Mouse (Mus musculus) CH12.LX (cell line): Measurements from ENCODE around the gene Btbd3. TPM values are rescaled to one million over a fixed set of nuclear protein-coding genes. Genes with fewer than 3 reads are reported as not detected.

Experiments
- DNase-seq: peaks from one replicate; pipeline ENCODE4 v3.0.0-alpha.2; 2013; ENCODE audit errors: extremely low read depth
- H3K27ac ChIP-seq: 2 replicates; pipeline ENCODE4 v1.5.1; 2012; ENCODE audit warnings: low read depth, mild to moderate bottlenecking, control low read depth, moderate library complexity; ENCODE audit not compliant: insufficient read depth
- H3K27me3 ChIP-seq: replicated peaks from 2 replicates; pipeline ENCODE3; 2012; ENCODE audit warnings: inconsistent platforms
- H3K36me3 ChIP-seq, 2 experiments: replicated peaks in 1 of 2; 2 replicates each; pipeline versions ENCODE3 to v1.6.1; 2012; ENCODE audit warnings: inconsistent platforms in 1 of 2, low read length in 1 of 2, mild to moderate bottlenecking in 1 of 2, mixed read lengths in 1 of 2, moderate library complexity in 1 of 2; ENCODE audit not compliant: control insufficient read depth in 1 of 2, insufficient read depth in 1 of 2
- H3K4me1 ChIP-seq, 2 experiments: 2 replicates each; pipeline ENCODE4 v1.6.1; 2012; ENCODE audit warnings: inconsistent platforms in 1 of 2, moderate library complexity in 1 of 2; ENCODE audit not compliant: insufficient read depth in 2 of 2, control insufficient read depth in 1 of 2
- H3K4me2 ChIP-seq: 2 replicates; pipeline ENCODE4 v1.6.1; 2012; ENCODE audit warnings: low read depth, mild to moderate bottlenecking, control low read depth; ENCODE audit not compliant: poor library complexity, insufficient read depth, severe bottlenecking
- H3K4me3 ChIP-seq, 3 experiments: fragments of 150-350 bp in 1 of 3; sonication (generic) in 1 of 3; replicated peaks in 1 of 3; 2 replicates each; pipeline versions ENCODE3 to v1.5.1; 2011 to 2012; ENCODE audit warnings: low read depth in 2 of 3, low read length in 2 of 3, mild to moderate bottlenecking in 2 of 3, moderate library complexity in 2 of 3, control low read depth in 1 of 3, improper control_type of control experiment in 1 of 3, inconsistent platforms in 1 of 3, mixed read lengths in 1 of 3; ENCODE audit not compliant: poor library complexity in 1 of 3
- H3K79me2 ChIP-seq: replicated peaks from 2 replicates; pipeline ENCODE4 v1.6.1; 2012; ENCODE audit warnings: mild to moderate bottlenecking, moderate library complexity; ENCODE audit not compliant: control insufficient read depth, poor library complexity, insufficient read depth, severe bottlenecking; ENCODE audit errors: extremely low read depth
- H3K9ac ChIP-seq: 2 replicates; pipeline ENCODE4 v1.6.1; 2012; ENCODE audit warnings: low read depth, mild to moderate bottlenecking, control low read depth, moderate library complexity; ENCODE audit not compliant: insufficient read depth
- H3K9me3 ChIP-seq: replicated peaks from 2 replicates; pipeline ENCODE3; 2012; ENCODE audit warnings: low read length, inconsistent platforms, mixed read lengths
- CHD1 ChIP-seq: IDR thresholded peaks from 2 replicates; pipeline ENCODE4 v1.6.1; 2012; ENCODE audit warnings: low read depth, low read length, improper control_type of control experiment, inconsistent platforms
- ELF1 ChIP-seq: IDR thresholded peaks from 2 replicates; pipeline ENCODE4 v1.6.1; 2014; ENCODE audit warnings: low read depth, mild to moderate bottlenecking, inconsistent platforms, low read length, improper control_type of control experiment
- GABPA ChIP-seq: IDR thresholded peaks from 2 replicates; pipeline ENCODE4 v1.6.1; 2012; ENCODE audit warnings: low read depth, low read length, improper control_type of control experiment, inconsistent platforms; ENCODE audit not compliant: insufficient replicate concordance
- HCFC1 ChIP-seq: IDR thresholded peaks from 2 replicates; pipeline ENCODE4 v1.6.1; 2012; ENCODE audit warnings: low read depth, mild to moderate bottlenecking, inconsistent platforms, low read length, improper control_type of control experiment
- JUN ChIP-seq: IDR thresholded peaks from 2 replicates; pipeline ENCODE4 v1.6.1; 2011; ENCODE audit warnings: low read depth, mild to moderate bottlenecking, low read length, improper control_type of control experiment, moderate library complexity; ENCODE audit not compliant: insufficient read depth
- MAX ChIP-seq: IDR thresholded peaks from 2 replicates; pipeline ENCODE4 v1.6.1; 2011; ENCODE audit warnings: low read length, improper control_type of control experiment
- MEF2A ChIP-seq: IDR thresholded peaks from 2 replicates; pipeline ENCODE4 v1.6.1; 2014; ENCODE audit warnings: low read depth, mild to moderate bottlenecking, inconsistent platforms, low read length, improper control_type of control experiment, borderline replicate concordance
- MXI1 ChIP-seq: IDR thresholded peaks from 2 replicates; pipeline ENCODE4 v1.6.1; 2011; ENCODE audit warnings: mild to moderate bottlenecking, low read depth, low read length, improper control_type of control experiment
- MYC ChIP-seq: IDR thresholded peaks from 2 replicates; pipeline ENCODE4 v1.6.1; 2011; ENCODE audit warnings: low read depth, mild to moderate bottlenecking, improper control_type of control experiment, low read length
- NELFE ChIP-seq: IDR thresholded peaks from 2 replicates; pipeline ENCODE4 v1.6.1; 2011; ENCODE audit warnings: low read depth, low read length, improper control_type of control experiment
- PAX5 ChIP-seq: IDR thresholded peaks from 2 replicates; pipeline ENCODE4 v1.6.1; 2012; ENCODE audit warnings: low read length, inconsistent platforms, mixed read lengths
- POLR2A ChIP-seq: IDR thresholded peaks from 2 replicates; pipeline ENCODE4 v1.6.1; 2011; ENCODE audit warnings: low read depth, mild to moderate bottlenecking, improper control_type of control experiment, low read length
- POLR2AphosphoS2 ChIP-seq: IDR thresholded peaks from 2 replicates; pipeline ENCODE4 v1.6.1; 2011; ENCODE audit warnings: low read depth, low read length, improper control_type of control experiment
- RAD21 ChIP-seq: IDR thresholded peaks from 2 replicates; pipeline ENCODE4 v1.6.1; 2011; ENCODE audit warnings: low read depth, mild to moderate bottlenecking, low read length, improper control_type of control experiment, moderate library complexity
- RCOR1 ChIP-seq: conservative IDR thresholded peaks from 2 replicates; pipeline ENCODE4 v1.6.1; 2012; ENCODE audit warnings: low read depth, mild to moderate bottlenecking, inconsistent platforms, low read length, improper control_type of control experiment
- SIN3A ChIP-seq: IDR thresholded peaks from 2 replicates; pipeline ENCODE4 v1.6.1; 2012; ENCODE audit warnings: low read length, improper control_type of control experiment, inconsistent platforms
- SMC3 ChIP-seq: IDR thresholded peaks from 2 replicates; pipeline ENCODE4 v1.6.1; 2011; ENCODE audit warnings: low read depth, low read length, improper control_type of control experiment
- ZKSCAN1 ChIP-seq: IDR thresholded peaks from 2 replicates; pipeline ENCODE4 v1.6.1; 2012; ENCODE audit warnings: low read depth, inconsistent platforms, low read length, improper control_type of control experiment, borderline replicate concordance
- ZNF384 ChIP-seq: IDR thresholded peaks from 2 replicates; pipeline ENCODE4 v1.6.1; 2012; ENCODE audit warnings: low read depth, low read length, improper control_type of control experiment, inconsistent platforms
- dilution Hi-C: fragments of 300-500 bp; cut with MboI; formaldehyde crosslinking; loops from 2 replicates; pipeline ENCODE4 v1.14.3; 2020; ENCODE audit warnings: low sequenced_read_pairs; ENCODE audit not compliant: extremely low pct_unique_long_range_greater_than_20kb, extremely low pct_ligation_motif_present
- in situ Hi-C: fragments of 300-500 bp; cut with MboI; formaldehyde crosslinking; loops from 3 replicates; pipeline ENCODE4 v1.14.3; 2019; ENCODE audit warnings: low sequenced_read_pairs, low pct_ligation_motif_present, low pct_unique_long_range_greater_than_20kb, mixed read lengths
- polyA plus RNA-seq: library from polyadenylated mRNA; unstranded; fragments of >175 nt; gene quantifications from 2 replicates; pipeline ENCODE4 v1.2.1, GENCODE M21; 2012; ENCODE audit warnings: low read depth; ENCODE audit not compliant: insufficient read length
- total RNA-seq, 2 experiments: library from RNA; depleted of rRNA; stranded (reverse); fragments of 300-350 nt in 1 of 2; fragments of >200 nt in 1 of 2; gene quantifications; 2 replicates each; pipeline ENCODE4 v1.2.3; 2012 to 2014

Gene Btbd3
- total and polyA plus RNA-seq, 3 experiments: not detected

- H3K27ac ChIP-seq: no peak overlapping the region
- dilution Hi-C loops (no loop called here), in situ Hi-C loops (no loop called here)
- H3K79me2 ChIP-seq: no peaks in the 10 kb centered on the region
- peaks cover 28% of the 10 kb centered on the region for H3K9me3 ChIP-seq
- no peaks in the 10 kb centered on the region for H3K36me3 ChIP-seq
- H3K27me3 ChIP-seq: no peaks in the 10 kb centered on the region
- H3K4me3 ChIP-seq: no peak overlapping the region
- TF ChIP-seq MEF2A (no peak), RCOR1 (no peak), ELF1 (no peak), HCFC1 (no peak), POLR2AphosphoS2 (no peak), JUN (no peak), POLR2A (no peak), RAD21 (no peak), ZKSCAN1 (no peak), SMC3 (no peak), ZNF384 (no peak), GABPA (no peak), MAX (no peak), MYC (no peak), NELFE (no peak)
- no peak for DNase-seq
- no peak overlapping the region for H3K9ac ChIP-seq
- H3K4me1 ChIP-seq: no peaks in the 10 kb centered on the region
- H3K4me2 ChIP-seq: no peak overlapping the region
Measured at GRCm38 (mm10) chr2:138247986-138248385, 8.4 kb upstream of the Btbd3 start.

DNA sequence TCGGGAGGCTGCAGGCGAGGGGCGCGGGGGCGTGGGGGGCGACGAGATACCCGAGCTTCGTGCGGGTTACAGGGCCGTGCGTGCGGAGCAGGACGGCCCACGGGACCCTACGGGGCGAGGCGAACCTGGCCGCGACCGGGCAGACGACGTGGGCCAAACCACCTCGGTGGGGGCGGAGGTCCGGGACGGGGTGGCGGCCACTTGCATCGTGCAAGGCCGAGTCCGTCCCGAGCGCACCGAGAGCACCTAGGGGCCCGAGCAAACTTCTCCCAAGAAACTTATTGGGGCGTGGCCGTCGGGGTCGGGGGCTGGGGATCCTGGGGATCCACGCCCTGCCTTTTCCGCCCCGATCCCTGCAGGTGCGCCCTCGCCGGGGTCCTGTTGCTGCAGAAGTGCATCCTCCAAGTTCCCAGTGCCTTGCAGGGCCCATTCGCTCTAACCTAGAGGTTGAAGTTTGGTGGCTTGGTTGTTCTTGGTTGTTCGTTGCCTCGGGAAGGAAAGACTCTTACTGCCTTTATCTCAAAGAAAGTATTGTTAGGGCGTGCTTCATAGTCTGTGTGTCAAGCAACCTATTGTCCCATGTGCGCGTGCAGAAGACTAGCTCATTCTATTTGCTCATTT is 596 bp downstream of the Btbd3 start:
- no peak overlapping the region for H3K4me3 ChIP-seq
- H3K9ac ChIP-seq: no peak overlapping the region
- in situ Hi-C loops (no loop called here), dilution Hi-C loops (no loop called here)
- H3K79me2 ChIP-seq: no peaks in the 10 kb centered on the region
- H3K4me1 ChIP-seq: no peaks in the 10 kb centered on the region
- H3K27me3 ChIP-seq: no peaks in the 10 kb centered on the region
- no peak overlapping the region for H3K4me2 ChIP-seq
- no peak overlapping the region for H3K27ac ChIP-seq
- DNase-seq: no peak
- TF ChIP-seq JUN (no peak), MXI1 (no peak), RAD21 (no peak), CHD1 (no peak), PAX5 (no peak), SIN3A (no peak), MEF2A (no peak), POLR2A (no peak)
- H3K36me3 ChIP-seq: no peaks in the 10 kb centered on the region
- H3K9me3 ChIP-seq: peaks cover 44% of the 10 kb centered on the region
